Mouse (Mus musculus) olfactory bulb, adult 2 months (tissue): ENCODE data around the gene Yif1b. TPM values are rescaled to one million over a fixed set of nuclear protein-coding genes. Genes with fewer than 3 reads are reported as not detected.

ENCODE experiments used
- H3K27ac ChIP-seq: fragments of 200-500 bp; 2 replicates; pipeline ENCODE4 v1.5.1; 2012; ENCODE audit warnings: low read depth, low read length; ENCODE audit not compliant: insufficient read depth
- H3K4me1 ChIP-seq: fragments of 200-500 bp; 2 replicates; pipeline ENCODE4 v1.6.1; 2012; ENCODE audit warnings: low read length; ENCODE audit not compliant: control insufficient read depth, insufficient read depth
- H3K4me3 ChIP-seq: fragments of 200-500 bp; 2 replicates; pipeline ENCODE4 v1.5.1; 2012; ENCODE audit warnings: mild to moderate bottlenecking, low read depth, low read length, moderate library complexity; ENCODE audit not compliant: insufficient read depth
- CTCF ChIP-seq: fragments of 200-500 bp; IDR thresholded peaks from 2 replicates; pipeline ENCODE4 v1.5.1; 2012; ENCODE audit warnings: low read depth, mild to moderate bottlenecking, low read length, moderate library complexity; ENCODE audit not compliant: insufficient read depth
- POLR2A ChIP-seq: fragments of 200-500 bp; IDR thresholded peaks from 2 replicates; pipeline ENCODE4 v1.6.1; 2012; ENCODE audit warnings: mild to moderate bottlenecking, low read depth, low read length, moderate library complexity; ENCODE audit not compliant: insufficient read depth
- WGBS: fragments of 180-500 bp; shearing (Covaris S2); methylation state at CpG from one replicate; pipeline ENCODE4 v1.1.7; 2018; 5-methylcytosine and 5-hydroxymethylcytosine counted together
- polyA plus RNA-seq: library from polyadenylated mRNA; stranded (reverse); fragments of >200 nt; gene quantifications from 2 replicates; pipeline ENCODE4 v1.2.4, GENCODE M21; 2012; ENCODE audit warnings: low replicate concordance; ENCODE audit not compliant: missing spikeins, insufficient read depth, insufficient read length

Yif1b gene
- polyA plus RNA-seq, 1 experiment, result not detected

DNA sequence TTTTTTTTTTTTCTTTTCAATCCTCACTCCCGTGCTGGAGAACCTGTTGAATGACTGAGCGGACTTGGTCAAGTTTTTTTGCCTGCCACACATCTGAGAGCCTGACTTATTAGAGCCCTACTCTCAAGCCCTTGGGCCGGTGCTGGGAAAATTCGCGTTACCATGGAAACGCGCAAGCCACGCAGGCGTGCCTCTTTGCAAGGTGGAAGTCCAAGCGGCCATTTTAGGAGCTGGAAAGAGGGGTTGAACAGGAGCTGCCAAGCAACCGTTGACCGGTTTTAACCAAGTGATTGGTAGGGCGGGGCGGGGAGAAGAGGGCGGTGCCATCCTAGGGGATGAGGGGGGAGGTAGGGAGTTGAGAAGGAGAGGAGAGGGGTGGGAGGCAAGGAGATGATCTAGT is 23.3 kb upstream of the Yif1b start:
- Histone ChIP-seq H3K4me1 (peaks cover 21% of the 10 kb centered on the region), H3K4me3 (no peak overlapping the region), H3K27ac (no peak overlapping the region)
- 56% methylated on average over 15 of the region's 15 CpGs for WGBS
- TF ChIP-seq POLR2A, result no peak
- TF ChIP-seq CTCF, result no peak

- H3K4me1 ChIP-seq, result peaks cover 11% of the 10 kb centered on the region
- H3K4me3 ChIP-seq, result peak overlapping the region; percentile 9; the same call in 1 of the 2 replicates
- no peak for TF ChIP-seq POLR2A
- TF ChIP-seq CTCF, result no peak
- H3K27ac ChIP-seq, result no peak overlapping the region
- WGBS, result 20% methylated on average over 16 of the region's 16 CpGs
Measured at GRCm38 (mm10) chr7:29224756-29225394, 13.3 kb upstream of the Yif1b start.

DNA sequence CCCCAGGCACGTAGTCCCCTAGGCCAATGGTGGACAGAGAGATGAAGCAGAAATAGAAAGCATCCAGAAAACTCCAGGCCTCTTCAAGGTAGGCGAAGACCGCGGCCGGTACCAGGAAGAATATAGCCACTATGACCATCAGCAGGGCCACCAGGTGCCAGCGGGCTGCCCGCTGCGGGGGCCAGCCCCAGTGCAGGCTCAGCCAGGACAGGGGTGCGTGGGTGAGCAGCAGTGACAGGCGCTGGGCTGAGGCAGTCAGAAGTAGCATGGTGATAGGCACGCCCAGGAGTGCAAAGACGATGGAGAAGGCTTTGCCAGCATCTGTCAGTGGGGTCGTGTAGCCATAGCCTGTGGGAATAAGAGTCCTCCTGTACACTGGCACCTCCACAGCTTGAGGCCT is 12.6 kb upstream of the Yif1b start:
- Histone ChIP-seq H3K4me1 (peaks cover 11% of the 10 kb centered on the region), H3K27ac (no peak overlapping the region), H3K4me3 (no peak overlapping the region)
- no peak for TF ChIP-seq POLR2A
- TF ChIP-seq CTCF, result no peak
- 79% methylated on average over 13 of the region's 13 CpGs for WGBS

GRCm38 (mm10) chr7:29228202-29228601 is 9.9 kb upstream of the Yif1b start:
- WGBS, result 86% methylated on average over 4 of the region's 4 CpGs
- no peak for TF ChIP-seq CTCF
- TF ChIP-seq POLR2A, result no peak

GRCm38 (mm10) chr7:29230560-29230959 is 7.6 kb upstream of the Yif1b start:
- Histone ChIP-seq H3K4me3 (no peak overlapping the region), H3K4me1 (peaks cover 10% of the 10 kb centered on the region), H3K27ac (no peak overlapping the region)
- TF ChIP-seq POLR2A, result no peak
- TF ChIP-seq CTCF, result no peak
- WGBS, result 43% methylated on average over 3 of the region's 3 CpGs

More at GRCm38 (mm10) chr7:29228202-29228601, 9.9 kb upstream of the Yif1b start:
- Histone ChIP-seq H3K4me1 (peaks cover 19% of the 10 kb centered on the region), H3K27ac (no peak overlapping the region), H3K4me3 (no peak overlapping the region)

DNA sequence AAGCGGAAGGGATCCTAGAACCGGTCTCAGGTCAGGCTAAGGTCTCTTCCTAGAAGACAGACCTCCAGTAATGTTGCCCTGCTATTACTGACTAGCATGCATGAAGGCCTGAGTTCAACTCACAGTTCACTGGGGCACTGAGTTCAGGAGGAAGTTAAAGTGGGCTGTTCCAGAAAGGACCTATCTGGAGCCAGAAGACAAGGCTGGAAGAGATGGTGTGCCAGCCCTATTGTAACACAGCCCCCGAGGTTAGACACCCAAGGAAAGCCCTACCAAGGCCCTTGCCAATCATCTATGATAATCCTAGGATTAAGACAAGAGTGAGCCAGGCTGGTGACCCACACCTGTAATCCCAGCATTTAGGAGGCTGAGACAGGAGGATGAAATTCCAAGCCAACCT is 6.6 kb upstream of the Yif1b start:
- Histone ChIP-seq H3K27ac (no peak overlapping the region), H3K4me1 (peaks cover 8% of the 10 kb centered on the region; the same call in 1 of the 2 replicates), H3K4me3 (peak overlapping the region; percentile 39; the same call in 1 of the 2 replicates)
- TF ChIP-seq CTCF (no peak), POLR2A (no peak)
- 69% methylated on average over 3 of the region's 3 CpGs for WGBS

- Histone ChIP-seq H3K4me3 (peak within 1 kb of the TSS; percentile 39), H3K27ac (no peak within 1 kb of the TSS), H3K4me1 (peaks cover 8% of the 10 kb centered on the region; the same call in 1 of the 2 replicates)
- TF ChIP-seq POLR2A (no peak), CTCF (no peak)
- WGBS, result 2% methylated on average over 62 of the region's 62 CpGs
Measured at GRCm38 (mm10) chr7:29232247-29233013, 5.7 kb upstream of the Yif1b start, which contains the start of gene Kcnk6. TSS of gene Kcnk6 (minus strand) at chr7:29232515.

- 26% methylated on average over 6 of the region's 6 CpGs for WGBS
- TF ChIP-seq POLR2A (no peak), CTCF (no peak)
- no peak overlapping the region for H3K4me3 ChIP-seq
- H3K4me1 ChIP-seq, result peaks cover 8% of the 10 kb centered on the region; the same call in 1 of the 2 replicates
- H3K27ac ChIP-seq, result peak overlapping the region; percentile 88
Measured at GRCm38 (mm10) chr7:29233745-29234144, 4.4 kb upstream of the Yif1b start.

DNA sequence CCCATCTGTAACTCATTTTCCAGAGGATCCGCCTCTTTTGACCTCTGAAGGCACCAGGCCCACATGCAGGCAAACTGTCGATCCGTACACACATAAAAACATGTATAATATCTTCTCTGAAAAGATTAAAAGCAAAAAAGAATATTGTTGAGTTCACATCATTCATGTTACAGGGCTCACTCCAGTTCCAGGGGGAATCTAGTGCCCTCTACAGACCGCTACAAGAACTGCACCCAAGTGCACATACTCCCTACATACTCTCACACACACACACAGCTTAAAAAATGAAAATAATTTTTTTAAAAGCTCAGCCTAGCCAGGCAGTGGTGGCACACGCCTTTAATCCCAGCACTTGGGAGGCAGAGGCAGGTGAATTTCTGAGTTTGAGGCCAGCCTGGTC is 3.5 kb upstream of the Yif1b start:
- no peak for TF ChIP-seq CTCF
- no peak for TF ChIP-seq POLR2A
- 84% methylated on average over 5 of the region's 5 CpGs for WGBS
- no peak overlapping the region for H3K27ac ChIP-seq
- H3K4me3 ChIP-seq, result no peak overlapping the region
- H3K4me1 ChIP-seq, result peaks cover 9% of the 10 kb centered on the region; the same call in 1 of the 2 replicates
